Mouse (Mus musculus) lung, embryonic 14.5 days (tissue): ENCODE measurements around the gene Sycp2l. TPM values are rescaled to one million over a fixed set of nuclear protein-coding genes. Genes with fewer than 3 reads are reported as not detected.
A peak's percentile ranks its signal among the peaks of the same experiment; 100 is the strongest.

Experiments
- ATAC-seq: fragments of 200-750 bp; cut with Nextera tagmentation; 2 replicates; pipeline ENCODE4 v1.8.0; 2017; ENCODE audit warnings: mild to moderate bottlenecking, moderate TSS enrichment, moderate library complexity; ENCODE audit not compliant: insufficient read depth
- DNase-seq: peaks from one replicate; pipeline ENCODE4 v3.0.0-alpha.2; 2015
- H3K27ac ChIP-seq: fragments of 300-500 bp; sonication (generic); 2 replicates; pipeline ENCODE4 v1.5.1; 2014; ENCODE audit warnings: low read depth, mild to moderate bottlenecking, moderate library complexity
- H3K27me3 ChIP-seq: fragments of 300-500 bp; sonication (generic); 2 replicates; pipeline ENCODE4 v1.6.1; 2014; ENCODE audit warnings: low read length, control low read depth; ENCODE audit not compliant: insufficient read depth
- H3K36me3 ChIP-seq: fragments of 300-500 bp; sonication (generic); 2 replicates; pipeline ENCODE4 v1.6.1; 2014; ENCODE audit warnings: control low read depth; ENCODE audit not compliant: insufficient read depth
- H3K4me1 ChIP-seq: fragments of 300-500 bp; sonication (generic); 2 replicates; pipeline ENCODE4 v1.6.1; 2014; ENCODE audit warnings: antibody characterized with exemption, control low read depth; ENCODE audit not compliant: insufficient read depth
- H3K4me2 ChIP-seq: fragments of 300-500 bp; sonication (generic); 2 replicates; pipeline ENCODE4 v1.6.1; 2014; ENCODE audit warnings: mild to moderate bottlenecking
- H3K4me3 ChIP-seq: fragments of 300-500 bp; sonication (generic); 2 replicates; pipeline ENCODE4 v1.5.1; 2014; ENCODE audit warnings: low read depth, low read length
- H3K9ac ChIP-seq: fragments of 300-500 bp; sonication (generic); 2 replicates; pipeline ENCODE4 v1.6.1; 2014
- H3K9me3 ChIP-seq: fragments of 300-500 bp; sonication (generic); 2 replicates; pipeline ENCODE4 v1.6.1; 2016; ENCODE audit warnings: low read depth, low read length, control low read depth
- CTCF ChIP-seq: IDR thresholded peaks from 2 replicates; pipeline ENCODE4 v1.5.1; 2016; ENCODE audit warnings: antibody characterized with exemption, low read depth
- WGBS: fragments of 180-500 bp; shearing (Covaris S2); extraction: QIAGEN DNeasy Blood & Tissue Kit; methylation state at CpG from one replicate; pipeline ENCODE4 v1.1.7; 2014; 5-methylcytosine and 5-hydroxymethylcytosine counted together
- polyA plus RNA-seq: library from polyadenylated mRNA; unstranded; fragments of >200 nt; fragmentation: Nextera tagmentation; extraction: Ambion mirVana; gene quantifications from 2 replicates; pipeline ENCODE4 v1.2.1, GENCODE M21; 2014

Sycp2l gene
- polyA plus RNA-seq = 0.11 TPM in 1 of 2 replicates, not detected in the other

- peak within 1 kb of the TSS; percentile 23; the same call in 1 of the 2 replicates for H3K9ac ChIP-seq
- H3K27ac ChIP-seq = no peak within 1 kb of the TSS
- WGBS = 29% methylated on average over 14 of the region's 14 CpGs
- peak within 1 kb of the TSS; percentile 48 for H3K4me2 ChIP-seq
- H3K27me3 ChIP-seq = 0 out of 2 replicates have a peak, but pooled peaks cover 8% of the 10 kb centered on the region
- ATAC-seq = no peak
- H3K9me3 ChIP-seq = no peaks in the 10 kb centered on the region
- DNase-seq = peak; percentile 19
- 0 out of 2 replicates have a peak within 1 kb of the TSS, but pooled peaks have one; percentile 6 for H3K4me3 ChIP-seq
- H3K4me1 ChIP-seq = no peaks in the 10 kb centered on the region
- no peaks in the 10 kb centered on the region for H3K36me3 ChIP-seq
- TF ChIP-seq CTCF = 0 out of 2 replicates have a peak, but pooled peaks have one; percentile 14
Measured at GRCm38 (mm10) chr13:41113940-41114339, at the start of gene Sycp2l. Gene Sycp2l, plus strand, starts transcription at chr13:41114307.

GRCm38 (mm10) chr13:41067618-41068017, 46.5 kb upstream of the Sycp2l start:
- no peaks in the 10 kb centered on the region for H3K36me3 ChIP-seq
- no peak overlapping the region for H3K9ac ChIP-seq
- TF ChIP-seq CTCF = no peak
- H3K4me1 ChIP-seq = no peaks in the 10 kb centered on the region
- H3K4me2 ChIP-seq = no peak overlapping the region
- H3K9me3 ChIP-seq = no peaks in the 10 kb centered on the region
- H3K4me3 ChIP-seq = no peak overlapping the region
- no peak for ATAC-seq
- no peaks in the 10 kb centered on the region for H3K27me3 ChIP-seq
- 92% methylated on average over 4 of the region's 4 CpGs for WGBS
- DNase-seq = no peak
- no peak overlapping the region for H3K27ac ChIP-seq

DNA sequence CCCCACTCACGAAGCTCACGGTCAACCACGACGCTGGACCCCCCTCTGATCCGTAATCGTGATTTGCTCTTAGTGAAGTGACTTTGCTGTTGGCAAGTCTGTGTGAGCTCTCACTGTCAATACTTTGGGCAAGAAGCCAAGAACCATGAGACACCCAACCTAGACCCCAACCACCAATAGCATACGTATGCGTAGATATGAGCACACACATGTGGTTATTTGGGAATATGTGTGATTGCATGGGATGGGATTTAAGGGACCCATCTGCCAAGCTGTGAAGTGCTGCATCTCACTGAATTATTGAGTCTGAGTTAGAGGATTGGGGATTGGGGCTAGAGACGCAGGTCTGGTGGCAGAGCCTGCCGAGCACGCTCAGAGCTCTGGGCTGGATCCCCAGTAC, 42.5 kb upstream of the Sycp2l start:
- H3K9me3 ChIP-seq = no peaks in the 10 kb centered on the region
- no peak overlapping the region for H3K27ac ChIP-seq
- no peak for ATAC-seq
- no peaks in the 10 kb centered on the region for H3K27me3 ChIP-seq
- H3K36me3 ChIP-seq = no peaks in the 10 kb centered on the region
- no peak overlapping the region for H3K9ac ChIP-seq
- no peak for DNase-seq
- no peak overlapping the region for H3K4me2 ChIP-seq
- no peak for TF ChIP-seq CTCF
- no peaks in the 10 kb centered on the region for H3K4me1 ChIP-seq
- H3K4me3 ChIP-seq = no peak overlapping the region
- WGBS = 88% methylated on average over 11 of the region's 11 CpGs

GRCm38 (mm10) chr13:41073819-41074218, 40.3 kb upstream of the Sycp2l start:
- ATAC-seq (no peak), DNase-seq (no peak)
- no peak overlapping the region for H3K27ac ChIP-seq
- H3K36me3 ChIP-seq = no peaks in the 10 kb centered on the region
- no peaks in the 10 kb centered on the region; the same call in none of the 2 replicates for H3K4me1 ChIP-seq
- 78% methylated on average over 5 of the region's 5 CpGs for WGBS
- no peak overlapping the region for H3K4me3 ChIP-seq
- H3K4me2 ChIP-seq = no peak overlapping the region
- no peak for TF ChIP-seq CTCF
- no peak overlapping the region for H3K9ac ChIP-seq
- H3K9me3 ChIP-seq = no peaks in the 10 kb centered on the region
- peaks cover 5% of the 10 kb centered on the region; the same call in 1 of the 2 replicates for H3K27me3 ChIP-seq

DNA sequence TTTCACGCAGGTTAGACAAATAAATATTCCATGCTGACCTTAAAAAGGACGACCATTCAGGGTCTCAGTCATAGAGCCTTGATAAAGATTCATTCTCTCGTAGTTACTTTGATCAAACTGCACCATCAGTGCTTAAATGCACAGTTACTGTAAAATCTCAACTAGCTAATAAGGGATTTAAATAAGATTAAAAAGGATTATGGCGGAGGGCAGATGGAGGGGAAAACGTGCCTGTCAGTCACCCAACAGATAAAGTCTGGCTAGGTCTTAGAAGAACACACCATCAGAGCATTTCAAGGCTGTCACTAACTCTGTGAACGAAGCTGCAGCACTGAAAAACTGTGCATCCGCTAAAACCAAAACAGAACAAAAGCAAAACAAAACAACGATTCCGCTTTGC, 36.2 kb upstream of the Sycp2l start:
- no peaks in the 10 kb centered on the region for H3K36me3 ChIP-seq

GRCm38 (mm10) chr13:41078690-41079420, 35.3 kb upstream of the Sycp2l start:
- H3K4me1 ChIP-seq = no peaks in the 10 kb centered on the region; the same call in none of the 2 replicates
- H3K4me3 ChIP-seq = peak overlapping the region; percentile 41
- no peaks in the 10 kb centered on the region for H3K36me3 ChIP-seq
- ATAC-seq (peak; percentile 60; the same call in 1 of the 2 replicates), DNase-seq (no peak)
- H3K9ac ChIP-seq = peak overlapping the region; percentile 42
- H3K27me3 ChIP-seq = peaks cover 11% of the 10 kb centered on the region; the same call in 1 of the 2 replicates
- no peaks in the 10 kb centered on the region for H3K9me3 ChIP-seq
- peak overlapping the region; percentile 79 for H3K4me2 ChIP-seq
- no peak for TF ChIP-seq CTCF
- 8% methylated on average over 24 of the region's 24 CpGs for WGBS
- no peak overlapping the region for H3K27ac ChIP-seq

More for the DNA sequence above, 36.2 kb upstream of the Sycp2l start:
- Histone ChIP-seq H3K27me3 (peaks cover 11% of the 10 kb centered on the region; the same call in 1 of the 2 replicates), H3K9ac (no peak overlapping the region), H3K9me3 (no peaks in the 10 kb centered on the region), H3K4me2 (no peak overlapping the region), H3K4me3 (no peak overlapping the region), H3K27ac (no peak overlapping the region), H3K4me1 (no peaks in the 10 kb centered on the region; the same call in none of the 2 replicates)
- WGBS = 58% methylated on average over 9 of the region's 9 CpGs
- TF ChIP-seq CTCF = no peak
- ATAC-seq = no peak
- DNase-seq = no peak

DNA sequence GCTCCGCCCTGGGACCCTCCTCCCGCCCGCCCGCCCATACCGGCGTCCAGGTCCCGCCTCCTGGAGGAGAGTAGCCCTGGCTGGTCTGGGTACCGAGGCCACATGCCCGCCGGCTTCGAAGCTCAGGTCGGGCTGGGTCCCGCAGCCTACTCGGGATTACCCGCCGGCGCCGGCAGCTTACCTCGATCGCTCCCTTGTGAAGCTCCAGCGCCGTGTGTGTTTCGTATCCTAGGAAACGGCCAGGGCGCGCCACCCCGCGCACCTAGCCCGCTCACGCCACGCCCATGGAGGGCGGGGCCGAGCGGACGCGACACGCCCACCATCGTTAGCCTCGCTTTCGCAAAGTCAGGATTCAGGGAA, 34.7 kb upstream of the Sycp2l start, which contains the start of gene Mak:
TSS of gene Mak (minus strand) at position 286 of the 360 bp plus-strand sequence.
- peaks cover 11% of the 10 kb centered on the region; the same call in 1 of the 2 replicates for H3K27me3 ChIP-seq

More for the DNA sequence above, 34.7 kb upstream of the Sycp2l start, which contains the start of gene Mak:
- under 1% methylated on average over 40 of the region's 40 CpGs for WGBS
- H3K9me3 ChIP-seq = no peaks in the 10 kb centered on the region
- no peak for TF ChIP-seq CTCF
- DNase-seq = peak; percentile 84
- H3K36me3 ChIP-seq = no peaks in the 10 kb centered on the region
- ATAC-seq = peak; percentile 89
- H3K4me3 ChIP-seq = peak within 1 kb of the TSS; percentile 41
- H3K4me2 ChIP-seq = peak within 1 kb of the TSS; percentile 79
- peak within 1 kb of the TSS; percentile 42 for H3K9ac ChIP-seq
- H3K27ac ChIP-seq = no peak within 1 kb of the TSS
- H3K4me1 ChIP-seq = no peaks in the 10 kb centered on the region; the same call in none of the 2 replicates
